Mouse (Mus musculus): ENCODE measurements around the gene Tmem165.

DNA sequence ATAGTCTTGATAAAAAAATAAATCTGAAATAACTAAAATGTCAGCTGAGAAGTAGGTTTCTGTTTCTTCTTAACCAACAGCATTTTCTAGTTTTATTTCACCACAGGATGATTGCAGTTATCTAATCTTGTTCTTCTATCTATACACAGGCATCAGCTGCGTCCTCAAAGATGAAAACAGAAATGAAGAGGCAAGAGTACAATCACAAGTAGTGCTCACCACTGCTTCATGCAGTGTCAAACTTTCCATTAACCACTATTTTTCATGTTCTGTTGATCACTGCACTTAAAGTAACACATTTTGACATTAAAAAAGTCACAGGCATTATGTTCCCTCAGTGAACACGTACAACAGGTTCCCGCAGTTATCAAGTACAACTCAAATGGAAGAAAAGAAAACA is 67.3 kb downstream of the Tmem165 start:
- TF ChIP-seq EP300 (IDR thresholded peaks at IDR 0.05) (no peak), CTCF (IDR thresholded peaks at IDR 0.05) (no peak)
